Comparison of ENCODE assay signal across 30 mouse cellular contexts in genomic region chr14:13440723-13441122, GRCm38 (mm10).
DNase-seq lines count a peak whose midpoint lies in the region; ATAC-seq lines count a peak whose summit lies in the region.
"Had no signal": no experiment of that assay in that cellular context is flagged by ENCODE, and none has a peak within 500 bp of the region (broad histone marks: within the 10 kb centered on the region; RNA-seq: fewer than 3 reads in every experiment).

No protein-coding gene starts in this region.

- no peaks in the 10 kb centered on the region for H3K27me3 ChIP-seq in embryonic facial prominence, embryonic 11.5 days (ENCODE audit: control insufficient read depth, insufficient read depth, low read length)
- no peaks in the 10 kb centered on the region for H3K27me3 ChIP-seq in embryonic facial prominence, embryonic 10.5 days (replicated peaks; ENCODE audit: low read depth, poor library complexity, severe bottlenecking)
- H3K27me3 ChIP-seq in limb, embryonic 12.5 days: no peaks in the 10 kb centered on the region
- H3K27me3 ChIP-seq in limb, embryonic 10.5 days (ENCODE audit: low read depth, poor library complexity, severe bottlenecking): no peaks in the 10 kb centered on the region
- H3K27me3 ChIP-seq in midbrain, embryonic 14.5 days (ENCODE audit: control insufficient read depth, insufficient read depth, low read length): no peaks in the 10 kb centered on the region
- H3K27me3 ChIP-seq in midbrain, embryonic 15.5 days (replicated peaks): no peaks in the 10 kb centered on the region
- H3K27me3 ChIP-seq: CH12.LX; embryonic facial prominence, embryonic 12.5 days; embryonic facial prominence, embryonic 15.5 days; heart, embryonic 13.5 days; Patski had no signal

- WGBS in embryonic facial prominence, embryonic 11.5 days: 80% methylated on average over 6 of the region's 6 CpGs
- WGBS in embryonic facial prominence, embryonic 10.5 days: 76% methylated on average over 6 of the region's 6 CpGs
- WGBS in limb, embryonic 12.5 days: 81% methylated on average over 6 of the region's 6 CpGs
- 84% methylated on average over 6 of the region's 6 CpGs for WGBS in limb, embryonic 10.5 days
- WGBS in midbrain, embryonic 14.5 days: 82% methylated on average over 6 of the region's 6 CpGs
- WGBS in midbrain, embryonic 15.5 days: 84% methylated on average over 6 of the region's 6 CpGs

- H3K4me2 ChIP-seq in embryonic facial prominence, embryonic 11.5 days (ENCODE audit: low read depth, low read length): no peak overlapping the region
- H3K4me2 ChIP-seq in limb, embryonic 12.5 days: no peak overlapping the region
- no peak overlapping the region for H3K4me2 ChIP-seq in midbrain, embryonic 14.5 days (ENCODE audit: low read length)
- no peak overlapping the region for H3K4me2 ChIP-seq in midbrain, embryonic 15.5 days
- H3K4me2 ChIP-seq: embryonic facial prominence, embryonic 12.5 days; embryonic facial prominence, embryonic 15.5 days; heart, embryonic 13.5 days; hindbrain, embryonic 14.5 days had no signal

- no peak for DNase-seq in embryonic facial prominence, embryonic 11.5 days (ENCODE audit: low spot score)
- DNase-seq in embryonic facial prominence, embryonic 10.5 days (ENCODE audit: low spot score): no peak
- DNase-seq in limb, embryonic 10.5 days (ENCODE audit: low spot score): no peak
- no peak for DNase-seq in midbrain, embryonic 14.5 days
- DNase-seq in thymus, postnatal 25 days: no peak
- DNase-seq: adrenal gland, postnatal 10 days; adrenal gland, postnatal 36 days; B cell, adult 2 months; cerebellum, adult 11 months; cerebellum, adult 2 months; cerebellum, postnatal 10 days; cerebellum, postnatal 36 days; embryo, embryonic 11 days; forebrain, postnatal 0 days; gastrocnemius, adult 2 months; gastrocnemius, postnatal 14 days; heart, adult 11 months; heart, postnatal 14 days; heart, postnatal 4 days had no signal

- no peaks in the 10 kb centered on the region for H3K4me1 ChIP-seq in embryonic facial prominence, embryonic 11.5 days (ENCODE audit: control insufficient read depth, insufficient read depth, low read length)
- H3K4me1 ChIP-seq in embryonic facial prominence, embryonic 10.5 days: no peaks in the 10 kb centered on the region
- no peaks in the 10 kb centered on the region for H3K4me1 ChIP-seq in limb, embryonic 12.5 days (replicated peaks)
- no peaks in the 10 kb centered on the region for H3K4me1 ChIP-seq in limb, embryonic 10.5 days
- no peaks in the 10 kb centered on the region for H3K4me1 ChIP-seq in midbrain, embryonic 14.5 days (ENCODE audit: control insufficient read depth, insufficient read depth, low read length)
- H3K4me1 ChIP-seq in midbrain, embryonic 15.5 days: no peaks in the 10 kb centered on the region
- H3K4me1 ChIP-seq: embryonic facial prominence, embryonic 12.5 days; embryonic facial prominence, embryonic 15.5 days; heart, embryonic 13.5 days had no signal

- 0 out of 2 replicates have a peak, but pooled peaks have one; percentile 56 for ATAC-seq in embryonic facial prominence, embryonic 11.5 days (replicated peaks; ENCODE audit: insufficient number of reproducible peaks, low FRiP score, low TSS enrichment, low read depth)
- ATAC-seq in limb, embryonic 12.5 days (ENCODE audit: insufficient number of reproducible peaks, insufficient read depth, low FRiP score, low TSS enrichment, low read depth): peak; percentile 52; the same call in 1 of the 2 replicates
- peak; percentile 40; the same call in 1 of the 2 replicates for ATAC-seq in midbrain, embryonic 14.5 days (ENCODE audit: low FRiP score, low TSS enrichment)
- ATAC-seq in midbrain, embryonic 15.5 days (replicated peaks): no peak
- ATAC-seq: forebrain, embryonic 14.5 days; forebrain, postnatal 0 days; hindbrain, postnatal 0 days; Patski had no signal

- H3K27ac ChIP-seq in embryonic facial prominence, embryonic 11.5 days (replicated peaks; ENCODE audit: low read depth, low read length): no peak overlapping the region
- H3K27ac ChIP-seq in embryonic facial prominence, embryonic 10.5 days (replicated peaks): no peak overlapping the region
- H3K27ac ChIP-seq in limb, embryonic 12.5 days: no peak overlapping the region
- H3K27ac ChIP-seq in limb, embryonic 10.5 days: no peak overlapping the region
- no peak overlapping the region for H3K27ac ChIP-seq in midbrain, embryonic 14.5 days (replicated peaks; ENCODE audit: low read depth, low read length)
- no peak overlapping the region for H3K27ac ChIP-seq in midbrain, embryonic 15.5 days
- H3K27ac ChIP-seq: embryonic facial prominence, embryonic 12.5 days; embryonic facial prominence, embryonic 15.5 days; gastrocnemius, adult 2 months; heart, embryonic 13.5 days; hindbrain, embryonic 14.5 days; hindbrain, postnatal 0 days had no signal

- H3K9ac ChIP-seq in embryonic facial prominence, embryonic 11.5 days (replicated peaks; ENCODE audit: low read length): no peak overlapping the region
- H3K9ac ChIP-seq in limb, embryonic 12.5 days (replicated peaks): no peak overlapping the region
- H3K9ac ChIP-seq in midbrain, embryonic 14.5 days (replicated peaks; ENCODE audit: low read length): no peak overlapping the region
- H3K9ac ChIP-seq in midbrain, embryonic 15.5 days: no peak overlapping the region
- H3K9ac ChIP-seq: embryonic facial prominence, embryonic 12.5 days; embryonic facial prominence, embryonic 15.5 days; forebrain, postnatal 0 days; heart, embryonic 13.5 days; hindbrain, embryonic 14.5 days had no signal

- no peaks in the 10 kb centered on the region for H3K9me3 ChIP-seq in embryonic facial prominence, embryonic 11.5 days (replicated peaks; ENCODE audit: control insufficient read depth, low read length)
- H3K9me3 ChIP-seq in embryonic facial prominence, embryonic 10.5 days: no peaks in the 10 kb centered on the region
- no peaks in the 10 kb centered on the region for H3K9me3 ChIP-seq in limb, embryonic 12.5 days
- no peaks in the 10 kb centered on the region for H3K9me3 ChIP-seq in limb, embryonic 10.5 days (replicated peaks)
- H3K9me3 ChIP-seq in midbrain, embryonic 14.5 days (ENCODE audit: control insufficient read depth, low read length): no peaks in the 10 kb centered on the region
- no peaks in the 10 kb centered on the region for H3K9me3 ChIP-seq in midbrain, embryonic 15.5 days
- H3K9me3 ChIP-seq: embryonic facial prominence, embryonic 12.5 days; embryonic facial prominence, embryonic 15.5 days; G1E; heart, embryonic 13.5 days had no signal

- H3K4me3 ChIP-seq in embryonic facial prominence, embryonic 11.5 days (ENCODE audit: low read depth, low read length): no peak overlapping the region
- H3K4me3 ChIP-seq in embryonic facial prominence, embryonic 10.5 days: no peak overlapping the region
- H3K4me3 ChIP-seq in limb, embryonic 12.5 days (replicated peaks): no peak overlapping the region
- no peak overlapping the region for H3K4me3 ChIP-seq in limb, embryonic 10.5 days
- no peak overlapping the region for H3K4me3 ChIP-seq in midbrain, embryonic 14.5 days (replicated peaks; ENCODE audit: low read depth, low read length)
- no peak overlapping the region for H3K4me3 ChIP-seq in midbrain, embryonic 15.5 days
- H3K4me3 ChIP-seq: embryonic facial prominence, embryonic 12.5 days; embryonic facial prominence, embryonic 15.5 days; gastrocnemius, adult 2 months; heart, embryonic 13.5 days had no signal

- H3K36me3 ChIP-seq in embryonic facial prominence, embryonic 11.5 days (replicated peaks; ENCODE audit: control insufficient read depth, insufficient read depth, low read depth, low read length): no peaks in the 10 kb centered on the region
- H3K36me3 ChIP-seq in embryonic facial prominence, embryonic 10.5 days (replicated peaks): no peaks in the 10 kb centered on the region
- no peaks in the 10 kb centered on the region for H3K36me3 ChIP-seq in limb, embryonic 12.5 days
- H3K36me3 ChIP-seq in limb, embryonic 10.5 days: no peaks in the 10 kb centered on the region
- H3K36me3 ChIP-seq in midbrain, embryonic 14.5 days (ENCODE audit: control insufficient read depth, insufficient read depth, low read length): no peaks in the 10 kb centered on the region
- no peaks in the 10 kb centered on the region for H3K36me3 ChIP-seq in midbrain, embryonic 15.5 days (replicated peaks)
- H3K36me3 ChIP-seq: embryonic facial prominence, embryonic 12.5 days; embryonic facial prominence, embryonic 15.5 days; G1E; heart, embryonic 13.5 days had no signal
